ENCODE assay signal across 25 mouse cellular contexts in genomic region chr12:69785471-69785870, GRCm38 (mm10). TPM values are rescaled to one million over a fixed set of nuclear protein-coding genes. Genes with fewer than 3 reads are reported as not detected.
DNase-seq lines count a peak whose midpoint lies in the region; ATAC-seq and TF ChIP-seq lines count a peak whose summit lies in the region.
"Had no signal": no experiment of that assay in that cellular context is flagged by ENCODE, and none has a peak within 500 bp of the region (broad histone marks: within the 10 kb centered on the region; RNA-seq: fewer than 3 reads in every experiment).

No protein-coding gene starts in this region.

- no peak overlapping the region for H3K4me3 ChIP-seq in liver, embryonic 12.5 days
- peak overlapping the region; percentile 51 for H3K4me3 ChIP-seq in testis, adult 2 months (ENCODE audit: control insufficient read depth, low read depth, low read length)
- H3K4me3 ChIP-seq in limb, embryonic 10.5 days: no peak overlapping the region
- H3K4me3 ChIP-seq: forebrain, embryonic 10.5 days; forebrain, embryonic 15.5 days; hindbrain, embryonic 10.5 days had no signal

- no peak for TF ChIP-seq CTCF in testis, adult 2 months (IDR thresholded peaks at IDR 0.05; ENCODE audit: control insufficient read depth, insufficient read depth, insufficient replicate concordance, low read depth, low read length)

- no peak for ATAC-seq in liver, embryonic 12.5 days
- ATAC-seq: forebrain, embryonic 15.5 days; hindbrain, postnatal 0 days; Patski had no signal

- no peak overlapping the region for H3K9ac ChIP-seq in liver, embryonic 12.5 days
- H3K9ac ChIP-seq: forebrain, embryonic 15.5 days; hindbrain, embryonic 14.5 days had no signal

- peaks cover 80% of the 10 kb centered on the region for H3K4me1 ChIP-seq in liver, embryonic 12.5 days
- peaks cover 8% of the 10 kb centered on the region for H3K4me1 ChIP-seq in testis, adult 2 months (ENCODE audit: control insufficient read depth, insufficient read depth, low read length)
- peaks cover 6% of the 10 kb centered on the region; the same call in 1 of the 2 replicates for H3K4me1 ChIP-seq in limb, embryonic 10.5 days

- no peak overlapping the region for H3K4me2 ChIP-seq in liver, embryonic 12.5 days
- H3K4me2 ChIP-seq: forebrain, embryonic 15.5 days; heart, embryonic 11.5 days; hindbrain, embryonic 14.5 days had no signal

- no peaks in the 10 kb centered on the region for H3K36me3 ChIP-seq in liver, embryonic 12.5 days
- H3K36me3 ChIP-seq in testis, adult 2 months (ENCODE audit: control insufficient read depth, insufficient read depth, low read length): no peaks in the 10 kb centered on the region
- H3K36me3 ChIP-seq in limb, embryonic 10.5 days: no peaks in the 10 kb centered on the region
- H3K36me3 ChIP-seq: forebrain, embryonic 10.5 days; forebrain, embryonic 15.5 days; G1E; hindbrain, embryonic 10.5 days had no signal

- no peak overlapping the region for H3K27ac ChIP-seq in liver, embryonic 12.5 days
- H3K27ac ChIP-seq in testis, adult 2 months (ENCODE audit: control insufficient read depth, insufficient read depth, low read depth, low read length): 0 out of 2 replicates have a peak overlapping the region, but pooled peaks have one; percentile 8
- H3K27ac ChIP-seq in limb, embryonic 10.5 days: no peak overlapping the region
- H3K27ac ChIP-seq: forebrain, embryonic 10.5 days; forebrain, embryonic 15.5 days; hindbrain, embryonic 10.5 days; hindbrain, embryonic 14.5 days; hindbrain, postnatal 0 days had no signal

- 69% methylated on average over 9 of the region's 9 CpGs for WGBS in liver, embryonic 12.5 days (ENCODE audit: insufficient replicate concordance)
- WGBS in limb, embryonic 10.5 days: 91% methylated on average over 9 of the region's 9 CpGs

- peak; percentile 68 for DNase-seq in heart, adult 11 months
- no peak for DNase-seq in heart, postnatal 4 days
- DNase-seq in liver: peak; percentile 61
- no peak for DNase-seq in testis, postnatal 14 days (ENCODE audit: low spot score)
- DNase-seq in limb, embryonic 10.5 days (ENCODE audit: low spot score): no peak
- DNase-seq: adrenal gland, postnatal 10 days; adrenal gland, postnatal 36 days; B cell, adult 2 months; cerebellum, adult 18-20 months; cerebellum, adult 9-10 months; cerebellum, postnatal 14 days; gastrocnemius, postnatal 10 days; gastrocnemius, postnatal 36 days had no signal

- TF ChIP-seq POLR2A in testis, adult 2 months (IDR thresholded peaks at IDR 0.05; ENCODE audit: control insufficient read depth, low read depth, low read length): no peak

- no peaks in the 10 kb centered on the region for H3K9me3 ChIP-seq in liver, embryonic 12.5 days (replicated peaks)
- H3K9me3 ChIP-seq in limb, embryonic 10.5 days (replicated peaks): no peaks in the 10 kb centered on the region
- H3K9me3 ChIP-seq: forebrain, embryonic 10.5 days; forebrain, embryonic 15.5 days; G1E; hindbrain, embryonic 10.5 days had no signal

- peaks cover 34% of the 10 kb centered on the region for H3K27me3 ChIP-seq in liver, embryonic 12.5 days (replicated peaks)
- no peaks in the 10 kb centered on the region for H3K27me3 ChIP-seq in testis, adult 2 months (ENCODE audit: control insufficient read depth, insufficient read depth, low read length)
- peaks cover 16% of the 10 kb centered on the region for H3K27me3 ChIP-seq in limb, embryonic 10.5 days (ENCODE audit: low read depth, poor library complexity, severe bottlenecking)
- H3K27me3 ChIP-seq: Patski had no signal

RNA-seq across cellular contexts. Expression of gene Cdkl1, which starts 5.6 kb away (rescaled TPM):
- 10 to 100 TPM; 12.3 to 12.7 TPM for total RNA-seq in heart, postnatal 4 days (2021)
- 0.67 and 0.74 TPM in 2 replicates for polyA plus RNA-seq in liver, embryonic 12.5 days (2016; fragmentation: Nextera tagmentation; extraction: Ambion mirVana)
- 7.9 and 8.2 TPM in 2 replicates for polyA plus RNA-seq in testis, adult 2 months (2012; rRNA removed)
- polyA plus RNA-seq in limb, embryonic 10.5 days (2016; fragmentation: Nextera tagmentation; extraction: Ambion mirVana): 1.0 and 1.2 TPM in 2 replicates
- total RNA-seq: CH12.LX; G1E; granulocyte monocyte progenitor cell, adult 5-6 weeks had no signal
- polyA plus RNA-seq: G1E had no signal

Comparison
In these comparisons a context has a peak if more than half of its experiments do, and no peak if none do; other contexts are left out.
1. DNase-seq: peak in heart, adult 11 months (single experiment) and liver (single experiment); none in heart, postnatal 4 days (single experiment), testis, postnatal 14 days (single experiment) and limb, embryonic 10.5 days (single experiment).